21 mouse cellular contexts compared by ENCODE assay signal in the genomic region with DNA sequence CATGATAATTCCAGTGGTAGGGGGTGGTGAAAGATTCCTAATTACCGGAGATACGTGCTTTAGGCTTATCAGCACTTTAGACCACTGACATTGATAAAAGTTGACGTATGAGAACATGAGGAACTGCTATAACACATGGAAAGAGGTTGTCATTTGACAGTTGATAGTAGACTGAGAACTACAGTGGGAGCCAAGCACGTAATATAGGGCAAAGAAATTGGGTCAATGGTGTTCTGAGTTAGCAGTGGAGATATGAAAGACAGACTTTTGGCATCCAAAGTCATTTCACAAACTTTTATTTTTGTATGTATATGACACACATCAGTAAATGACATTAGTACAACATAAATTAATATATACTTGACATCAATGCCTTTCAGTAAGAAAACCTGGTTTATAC.
A peak's percentile ranks its signal among the peaks of the same experiment; 100 is the strongest.
DNase-seq lines count a peak whose midpoint lies in the region; ATAC-seq and TF ChIP-seq lines count a peak whose summit lies in the region.
"Had no signal": no experiment of that assay in that cellular context is flagged by ENCODE, and none has a peak within 500 bp of the region (broad histone marks: within the 10 kb centered on the region; RNA-seq: fewer than 3 reads in every experiment).

No protein-coding gene starts in this region.

- no peaks in the 10 kb centered on the region for H3K36me3 ChIP-seq in lung, embryonic 14.5 days (ENCODE audit: insufficient read depth)
- H3K36me3 ChIP-seq in lung, postnatal 0 days (ENCODE audit: insufficient read depth, low read length) = no peaks in the 10 kb centered on the region
- H3K36me3 ChIP-seq in lung, embryonic 16.5 days (ENCODE audit: control insufficient read depth, insufficient read depth, low read length) = no peaks in the 10 kb centered on the region
- H3K36me3 ChIP-seq: embryonic facial prominence, embryonic 12.5 days; embryonic facial prominence, embryonic 15.5 days; forebrain, embryonic 10.5 days; forebrain, embryonic 12.5 days had no signal

- no peaks in the 10 kb centered on the region for H3K4me1 ChIP-seq in lung, embryonic 14.5 days (ENCODE audit: insufficient read depth)
- H3K4me1 ChIP-seq in lung, postnatal 0 days (ENCODE audit: insufficient read depth, low read depth, low read length) = no peaks in the 10 kb centered on the region
- H3K4me1 ChIP-seq in lung, embryonic 16.5 days (replicated peaks; ENCODE audit: control insufficient read depth, insufficient read depth, low read length) = no peaks in the 10 kb centered on the region
- H3K4me1 ChIP-seq: embryonic facial prominence, embryonic 12.5 days; embryonic facial prominence, embryonic 15.5 days; forebrain, embryonic 10.5 days; forebrain, embryonic 12.5 days had no signal

- no peak for TF ChIP-seq EP300 in lung, postnatal 0 days (IDR thresholded peaks at IDR 0.05)

- H3K27ac ChIP-seq in lung, embryonic 14.5 days (ENCODE audit: low read depth) = no peak overlapping the region
- no peak overlapping the region for H3K27ac ChIP-seq in lung, postnatal 0 days (ENCODE audit: low read length)
- no peak overlapping the region for H3K27ac ChIP-seq in lung, embryonic 16.5 days (ENCODE audit: low read length)
- H3K27ac ChIP-seq: embryonic facial prominence, embryonic 12.5 days; embryonic facial prominence, embryonic 15.5 days; forebrain, embryonic 10.5 days; forebrain, embryonic 12.5 days had no signal

- H3K27me3 ChIP-seq in lung, embryonic 14.5 days (ENCODE audit: insufficient read depth, low read length) = no peaks in the 10 kb centered on the region
- H3K27me3 ChIP-seq in lung, postnatal 0 days (replicated peaks; ENCODE audit: insufficient read depth, low read length) = no peaks in the 10 kb centered on the region
- no peaks in the 10 kb centered on the region for H3K27me3 ChIP-seq in lung, embryonic 16.5 days (ENCODE audit: control insufficient read depth, insufficient read depth, low read depth, low read length)
- H3K27me3 ChIP-seq: embryonic facial prominence, embryonic 12.5 days; embryonic facial prominence, embryonic 15.5 days; forebrain, embryonic 12.5 days had no signal

- no peak overlapping the region for H3K4me3 ChIP-seq in lung, embryonic 14.5 days (ENCODE audit: low read depth, low read length)
- H3K4me3 ChIP-seq in lung, postnatal 0 days (ENCODE audit: low read depth, low read length) = no peak overlapping the region
- no peak overlapping the region for H3K4me3 ChIP-seq in lung, embryonic 16.5 days (ENCODE audit: low read length)
- H3K4me3 ChIP-seq: embryonic facial prominence, embryonic 12.5 days; embryonic facial prominence, embryonic 15.5 days; erythroblast, embryonic 14.5 days; forebrain, embryonic 10.5 days; forebrain, embryonic 12.5 days had no signal

- ATAC-seq in lung, embryonic 14.5 days (ENCODE audit: insufficient read depth) = no peak; the same call in 1 of the 2 replicates
- no peak for ATAC-seq in lung, postnatal 0 days
- peak; percentile 73 for ATAC-seq in lung, embryonic 16.5 days (ENCODE audit: low read depth)
- ATAC-seq: forebrain, embryonic 14.5 days; forebrain, embryonic 16.5 days had no signal

- no peak overlapping the region for H3K4me2 ChIP-seq in lung, embryonic 14.5 days
- H3K4me2 ChIP-seq in lung, postnatal 0 days (replicated peaks; ENCODE audit: low read depth, low read length) = no peak overlapping the region
- H3K4me2 ChIP-seq in lung, embryonic 16.5 days (ENCODE audit: low read depth, low read length) = no peak overlapping the region
- H3K4me2 ChIP-seq: embryonic facial prominence, embryonic 12.5 days; embryonic facial prominence, embryonic 15.5 days; forebrain, embryonic 12.5 days had no signal

- 33% methylated on average over 4 of the region's 4 CpGs for WGBS in lung, embryonic 14.5 days
- 44% methylated on average over 4 of the region's 4 CpGs for WGBS in lung, postnatal 0 days
- whole genome bisulfite sequencing in lung, embryonic 16.5 days = 32% methylated on average over 4 of the region's 4 CpGs

- peak; percentile 68 for DNase-seq in lung, embryonic 14.5 days
- no peak for DNase-seq in lung, postnatal 0 days (ENCODE audit: low spot score)
- DNase-seq in lung, postnatal 10 days = no peak
- DNase-seq: adrenal gland, adult 2 months; adrenal gland, postnatal 10 days; adrenal gland, postnatal 25 days; cerebellum, adult 11 months; cerebellum, adult 18-20 months; cerebellum, adult 8-10 months; cerebellum, adult 9-11 months; cerebellum, postnatal 14 days; cerebellum, postnatal 36 days; embryo, embryonic 11 days had no signal

- H3K9me3 ChIP-seq in lung, embryonic 14.5 days (ENCODE audit: low read depth, low read length) = no peaks in the 10 kb centered on the region
- H3K9me3 ChIP-seq in lung, postnatal 0 days (ENCODE audit: low read length) = no peaks in the 10 kb centered on the region
- H3K9me3 ChIP-seq in lung, embryonic 16.5 days (ENCODE audit: control insufficient read depth, low read length) = no peaks in the 10 kb centered on the region
- H3K9me3 ChIP-seq: embryonic facial prominence, embryonic 12.5 days; embryonic facial prominence, embryonic 15.5 days; forebrain, embryonic 10.5 days; forebrain, embryonic 12.5 days had no signal

- no peak overlapping the region for H3K9ac ChIP-seq in lung, embryonic 14.5 days
- no peak overlapping the region for H3K9ac ChIP-seq in lung, postnatal 0 days (replicated peaks; ENCODE audit: low read depth)
- H3K9ac ChIP-seq in lung, embryonic 16.5 days (ENCODE audit: low read length) = no peak overlapping the region
- H3K9ac ChIP-seq: embryonic facial prominence, embryonic 12.5 days; embryonic facial prominence, embryonic 15.5 days; forebrain, embryonic 12.5 days had no signal

- no peak for TF ChIP-seq CTCF in lung, embryonic 14.5 days (IDR thresholded peaks at IDR 0.05; ENCODE audit: low read depth)
- no peak for TF ChIP-seq CTCF in lung, postnatal 0 days (IDR thresholded peaks at IDR 0.05)
